Mouse (Mus musculus) embryonic fibroblast, embryonic 13.5 days (primary cell): Measurements from ENCODE around the gene Grasp.

Experiments used
- CTCF ChIP-seq: IDR thresholded peaks from 2 replicates; pipeline ENCODE4 v1.5.1; 2011; ENCODE audit warnings: mild to moderate bottlenecking, control low read depth, low read length, moderate library complexity, borderline replicate concordance; ENCODE audit not compliant: insufficient read depth
- POLR2A ChIP-seq: IDR thresholded peaks from 2 replicates; pipeline ENCODE4 v1.6.1; 2011; ENCODE audit warnings: low read depth, mild to moderate bottlenecking, control low read depth, low read length, moderate library complexity

DNA sequence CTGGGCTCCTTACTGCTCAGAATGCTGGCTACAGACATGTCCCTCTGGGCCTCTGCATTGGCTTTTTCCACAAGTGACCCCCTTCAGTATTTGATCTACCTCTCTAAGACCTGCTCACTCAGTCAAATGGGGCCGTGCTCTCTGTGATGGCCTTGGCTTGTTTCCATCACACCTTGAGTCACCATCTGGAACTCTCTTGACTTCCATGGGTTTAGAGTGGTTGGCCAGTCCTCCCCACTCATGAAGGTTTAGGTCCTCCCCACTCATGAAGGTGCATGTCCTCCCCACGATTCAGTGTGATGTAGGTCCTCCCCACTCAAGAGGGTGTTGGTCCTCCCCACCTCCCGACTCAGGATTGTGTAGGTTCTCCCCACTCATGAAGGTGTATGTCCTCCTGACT, 9.2 kb downstream of the Grasp start:
- TF ChIP-seq CTCF (no peak), POLR2A (no peak)
